ENCODE assay signal across 28 mouse cellular contexts in genomic region chr4:75259447-75259846, GRCm38 (mm10). TPM values are rescaled to one million over a fixed set of nuclear protein-coding genes. Genes with fewer than 3 reads are reported as not detected.
DNase-seq lines count a peak whose midpoint lies in the region; ATAC-seq and TF ChIP-seq lines count a peak whose summit lies in the region.
"Had no signal": no experiment of that assay in that cellular context is flagged by ENCODE, and none has a peak within 500 bp of the region (broad histone marks: within the 10 kb centered on the region; RNA-seq: fewer than 3 reads in every experiment).

No protein-coding gene starts in this region.

- no peaks in the 10 kb centered on the region for H3K36me3 ChIP-seq in limb, embryonic 14.5 days (ENCODE audit: control insufficient read depth, insufficient read depth, low read length)
- no peaks in the 10 kb centered on the region for H3K36me3 ChIP-seq in limb, embryonic 10.5 days
- no peaks in the 10 kb centered on the region for H3K36me3 ChIP-seq in neural tube, embryonic 13.5 days
- no peaks in the 10 kb centered on the region for H3K36me3 ChIP-seq in intestine, postnatal 0 days (ENCODE audit: control insufficient read depth, insufficient read depth)
- H3K36me3 ChIP-seq in midbrain, postnatal 0 days (ENCODE audit: insufficient read depth, low read length) = no peaks in the 10 kb centered on the region
- H3K36me3 ChIP-seq: embryonic facial prominence, embryonic 12.5 days; hindbrain, embryonic 12.5 days; intestine, embryonic 15.5 days; midbrain, embryonic 12.5 days had no signal

- 36% methylated on average over 3 of the region's 3 CpGs for whole genome bisulfite sequencing in limb, embryonic 14.5 days
- 80% methylated on average over 3 of the region's 3 CpGs for WGBS in limb, embryonic 10.5 days
- 21% methylated on average over 3 of the region's 3 CpGs for WGBS in neural tube, embryonic 13.5 days
- WGBS in intestine, postnatal 0 days = 43% methylated on average over 3 of the region's 3 CpGs
- WGBS in midbrain, postnatal 0 days = 81% methylated on average over 3 of the region's 3 CpGs

- no peaks in the 10 kb centered on the region for H3K9me3 ChIP-seq in limb, embryonic 14.5 days (ENCODE audit: control insufficient read depth, low read length)
- H3K9me3 ChIP-seq in limb, embryonic 10.5 days (replicated peaks) = no peaks in the 10 kb centered on the region
- no peaks in the 10 kb centered on the region for H3K9me3 ChIP-seq in neural tube, embryonic 13.5 days
- no peaks in the 10 kb centered on the region for H3K9me3 ChIP-seq in intestine, postnatal 0 days (ENCODE audit: control insufficient read depth)
- no peaks in the 10 kb centered on the region for H3K9me3 ChIP-seq in midbrain, postnatal 0 days (ENCODE audit: low read length)
- H3K9me3 ChIP-seq: embryonic facial prominence, embryonic 12.5 days; hindbrain, embryonic 12.5 days; intestine, embryonic 15.5 days; midbrain, embryonic 12.5 days had no signal

- no peak overlapping the region for H3K4me2 ChIP-seq in limb, embryonic 14.5 days (replicated peaks; ENCODE audit: low read depth, low read length, severe bottlenecking)
- H3K4me2 ChIP-seq in neural tube, embryonic 13.5 days = no peak overlapping the region
- no peak overlapping the region for H3K4me2 ChIP-seq in intestine, postnatal 0 days (replicated peaks; ENCODE audit: low read depth)
- no peak overlapping the region for H3K4me2 ChIP-seq in midbrain, postnatal 0 days (ENCODE audit: low read depth, low read length, poor library complexity, severe bottlenecking)
- H3K4me2 ChIP-seq: embryonic facial prominence, embryonic 12.5 days; heart, embryonic 11.5 days; hindbrain, embryonic 12.5 days; intestine, embryonic 15.5 days; midbrain, embryonic 12.5 days had no signal

- no peak for TF ChIP-seq POLR2A in limb, embryonic 14.5 days (IDR thresholded peaks at IDR 0.05; ENCODE audit: borderline replicate concordance, extremely low read depth, insufficient read depth, insufficient read length)

- no peak overlapping the region for H3K27ac ChIP-seq in limb, embryonic 14.5 days (replicated peaks; ENCODE audit: low read depth, low read length)
- H3K27ac ChIP-seq in limb, embryonic 10.5 days = no peak overlapping the region
- H3K27ac ChIP-seq in neural tube, embryonic 13.5 days (replicated peaks) = no peak overlapping the region
- H3K27ac ChIP-seq in intestine, postnatal 0 days (ENCODE audit: low read depth, low read length) = no peak overlapping the region
- no peak overlapping the region for H3K27ac ChIP-seq in midbrain, postnatal 0 days (ENCODE audit: low read depth, low read length)
- H3K27ac ChIP-seq: embryonic facial prominence, embryonic 12.5 days; hindbrain, embryonic 12.5 days; hindbrain, postnatal 0 days; intestine, embryonic 15.5 days; midbrain, embryonic 12.5 days had no signal

- no peak for TF ChIP-seq CTCF in intestine, postnatal 0 days (IDR thresholded peaks at IDR 0.05; ENCODE audit: low read depth)
- TF ChIP-seq CTCF in midbrain, postnatal 0 days (IDR thresholded peaks at IDR 0.05) = no peak

- H3K4me1 ChIP-seq in limb, embryonic 14.5 days (ENCODE audit: control insufficient read depth, insufficient read depth, low read length) = no peaks in the 10 kb centered on the region
- H3K4me1 ChIP-seq in limb, embryonic 10.5 days = no peaks in the 10 kb centered on the region
- H3K4me1 ChIP-seq in neural tube, embryonic 13.5 days (replicated peaks) = no peaks in the 10 kb centered on the region
- H3K4me1 ChIP-seq in intestine, postnatal 0 days (replicated peaks; ENCODE audit: control insufficient read depth, insufficient read depth, low read length) = no peaks in the 10 kb centered on the region
- no peaks in the 10 kb centered on the region for H3K4me1 ChIP-seq in midbrain, postnatal 0 days (ENCODE audit: insufficient read depth, low read length)
- H3K4me1 ChIP-seq: embryonic facial prominence, embryonic 12.5 days; hindbrain, embryonic 12.5 days; intestine, embryonic 15.5 days; midbrain, embryonic 12.5 days had no signal

- ATAC-seq in limb, embryonic 14.5 days (ENCODE audit: low FRiP score, low read depth) = no peak
- ATAC-seq in common myeloid progenitor, adult 5-6 weeks (replicated peaks; ENCODE audit: low read depth, poor library complexity, severe bottlenecking) = 0 out of 2 replicates have a peak, but pooled peaks have one; percentile 37
- peak; percentile 75 for ATAC-seq in neural tube, embryonic 13.5 days (ENCODE audit: low read depth)
- ATAC-seq in intestine, postnatal 0 days = no peak
- ATAC-seq in midbrain, postnatal 0 days (ENCODE audit: low FRiP score) = no peak
- ATAC-seq: activated CD4-positive, CD25-positive, alpha-beta regulatory T cell, adult 4 months; forebrain, embryonic 14.5 days; hindbrain, postnatal 0 days; intestine, embryonic 15.5 days; lung, postnatal 0 days had no signal

- H3K27me3 ChIP-seq in limb, embryonic 14.5 days (ENCODE audit: control insufficient read depth, insufficient read depth, low read length) = no peaks in the 10 kb centered on the region
- H3K27me3 ChIP-seq in limb, embryonic 10.5 days (ENCODE audit: low read depth, poor library complexity, severe bottlenecking) = no peaks in the 10 kb centered on the region
- H3K27me3 ChIP-seq in neural tube, embryonic 13.5 days = no peaks in the 10 kb centered on the region
- H3K27me3 ChIP-seq in intestine, postnatal 0 days (replicated peaks; ENCODE audit: control insufficient read depth, insufficient read depth, low read length) = no peaks in the 10 kb centered on the region
- H3K27me3 ChIP-seq in midbrain, postnatal 0 days (ENCODE audit: insufficient read depth, low read length) = no peaks in the 10 kb centered on the region
- H3K27me3 ChIP-seq: CH12.LX; embryonic facial prominence, embryonic 12.5 days; hindbrain, embryonic 12.5 days; intestine, embryonic 15.5 days; midbrain, embryonic 12.5 days had no signal

- DNase-seq in limb, embryonic 14.5 days (ENCODE audit: low spot score) = peak; percentile 27
- no peak for DNase-seq in limb, embryonic 10.5 days (ENCODE audit: low spot score)
- peak; percentile 63 for DNase-seq in A20 (ENCODE audit: low read depth, low spot score)
- DNase-seq in left cerebral cortex, adult 18-20 months (ENCODE audit: low spot score in 2 of 2) = no peak
- no peak for DNase-seq in midbrain, postnatal 0 days (ENCODE audit: low spot score)
- DNase-seq: adrenal gland, adult 8-10 months; cerebellum, adult 8-10 months; cerebellum, postnatal 36 days; embryo, embryonic 11 days; gastrocnemius, postnatal 25 days; heart, adult 18-20 months; heart, postnatal 36 days; kidney, adult 8-10 months; liver; thymus, postnatal 14 days had no signal

- H3K4me3 ChIP-seq in limb, embryonic 14.5 days (replicated peaks; ENCODE audit: low read length) = no peak overlapping the region
- H3K4me3 ChIP-seq in limb, embryonic 10.5 days = no peak overlapping the region
- no peak overlapping the region for H3K4me3 ChIP-seq in neural tube, embryonic 13.5 days
- no peak overlapping the region for H3K4me3 ChIP-seq in intestine, postnatal 0 days (ENCODE audit: low read depth, low read length)
- no peak overlapping the region for H3K4me3 ChIP-seq in midbrain, postnatal 0 days (ENCODE audit: low read depth, low read length)
- H3K4me3 ChIP-seq: embryonic facial prominence, embryonic 12.5 days; hindbrain, embryonic 12.5 days; intestine, embryonic 15.5 days; midbrain, embryonic 12.5 days had no signal

- no peak overlapping the region for H3K9ac ChIP-seq in limb, embryonic 14.5 days (ENCODE audit: low read depth, low read length, severe bottlenecking)
- H3K9ac ChIP-seq in neural tube, embryonic 13.5 days = no peak overlapping the region
- no peak overlapping the region for H3K9ac ChIP-seq in intestine, postnatal 0 days (ENCODE audit: low read depth, low read length)
- no peak overlapping the region for H3K9ac ChIP-seq in midbrain, postnatal 0 days (replicated peaks; ENCODE audit: low read length, poor library complexity, severe bottlenecking)
- H3K9ac ChIP-seq: embryonic facial prominence, embryonic 12.5 days; hindbrain, embryonic 12.5 days; intestine, embryonic 15.5 days; midbrain, embryonic 12.5 days had no signal

RNA-seq across cellular contexts. Expression of gene Dmac1, which starts 18.7 kb away (rescaled TPM):
- polyA plus RNA-seq in limb, embryonic 14.5 days (2012; rRNA removed) = 92.3 and 112 TPM in 2 replicates
- polyA plus RNA-seq in limb, embryonic 14.5 days (2014; fragmentation: Nextera tagmentation; extraction: Ambion mirVana) = 129 and 130 TPM in 2 replicates
- polyA plus RNA-seq in limb, embryonic 10.5 days (2016; fragmentation: Nextera tagmentation; extraction: Ambion mirVana) = 99.6 and 105 TPM in 2 replicates
- total RNA-seq in common myeloid progenitor, adult 5-6 weeks (2017) = 58.2 and 58.4 TPM in 2 replicates
- 92.3 and 110 TPM in 2 replicates for polyA plus RNA-seq in neural tube, embryonic 13.5 days (2015; fragmentation: Nextera tagmentation; extraction: Ambion mirVana)
- 10 to 100 TPM; 44.9 to 47.7 TPM for total RNA-seq in left cerebral cortex, adult 18-20 months (2021)
- 71.4 and 72.3 TPM in 2 replicates for polyA plus RNA-seq in intestine, postnatal 0 days (2015; fragmentation: Nextera tagmentation; extraction: Ambion mirVana)
- total RNA-seq in midbrain, postnatal 0 days (2014; rRNA removed) = 54.4 and 56.4 TPM in 2 replicates
- polyA plus RNA-seq in midbrain, postnatal 0 days (2015; fragmentation: Nextera tagmentation; extraction: Ambion mirVana) = 81.7 and 86.1 TPM in 2 replicates

Comparison
In these comparisons a context has a peak if more than half of its experiments do, and no peak if none do; other contexts are left out.
1. DNase-seq: peak in limb, embryonic 14.5 days (single experiment) and A20 (single experiment); none in limb, embryonic 10.5 days (single experiment), left cerebral cortex, adult 18-20 months (0 of 2) and midbrain, postnatal 0 days (single experiment).
2. ATAC-seq: peak in common myeloid progenitor, adult 5-6 weeks (single experiment) and neural tube, embryonic 13.5 days (single experiment); none in limb, embryonic 14.5 days (single experiment), intestine, postnatal 0 days (single experiment) and midbrain, postnatal 0 days (single experiment).